Mouse (Mus musculus) MEL (cell line): ENCODE results near the gene Lipa. TPM values are rescaled to one million over a fixed set of nuclear protein-coding genes. Genes with fewer than 3 reads are reported as not detected.

ENCODE experiments used
- DNase-seq: peaks from one replicate; pipeline ENCODE4 v3.0.0; 2011; ENCODE audit warnings: low read depth, low spot score
- H3K27ac ChIP-seq: 2 replicates; pipeline ENCODE4 v1.5.1; 2012; ENCODE audit warnings: low read depth, mild to moderate bottlenecking, control low read depth, low read length, moderate library complexity; ENCODE audit not compliant: control insufficient read depth
- H3K27me3 ChIP-seq, 2 experiments: fragments of 150-350 bp in 1 of 2; sonication (generic) in 1 of 2; 2 replicates each; pipeline ENCODE4 v1.6.1; 2012; ENCODE audit warnings: low read length in 2 of 2, mild to moderate bottlenecking in 2 of 2, improper control_type of control experiment in 1 of 2, moderate library complexity in 1 of 2; ENCODE audit not compliant: insufficient read depth in 2 of 2, control insufficient read depth in 1 of 2
- H3K36me3 ChIP-seq, 2 experiments: 2 replicates each; pipeline ENCODE4 v1.6.1; 2012 to 2014; ENCODE audit warnings: low read length in 2 of 2, improper control_type of control experiment in 1 of 2, inconsistent platforms in 1 of 2, mild to moderate bottlenecking in 1 of 2; ENCODE audit not compliant: insufficient read depth in 2 of 2, control insufficient read depth in 1 of 2
- H3K4me1 ChIP-seq, 2 experiments: fragments of 150-350 bp in 1 of 2; sonication (generic) in 1 of 2; 2 replicates each; pipeline ENCODE4 v1.6.1; 2012; ENCODE audit warnings: low read length in 2 of 2, improper control_type of control experiment in 1 of 2, mild to moderate bottlenecking in 1 of 2; ENCODE audit not compliant: insufficient read depth in 2 of 2, control insufficient read depth in 1 of 2
- H3K4me3 ChIP-seq, 2 experiments: fragments of 150-350 bp in 1 of 2; sonication (generic) in 1 of 2; 2 replicates each; pipeline ENCODE4 v1.5.1; 2012; ENCODE audit warnings: low read depth in 2 of 2, low read length in 2 of 2, mild to moderate bottlenecking in 2 of 2, moderate library complexity in 2 of 2, control low read depth in 1 of 2, improper control_type of control experiment in 1 of 2; ENCODE audit not compliant: control insufficient read depth in 1 of 2, insufficient read depth in 1 of 2
- H3K79me2 ChIP-seq: 2 replicates; pipeline ENCODE4 v1.6.1; 2012; ENCODE audit warnings: mild to moderate bottlenecking, low read length, moderate library complexity; ENCODE audit not compliant: control insufficient read depth, poor library complexity, insufficient read depth
- H3K9ac ChIP-seq: 2 replicates; pipeline ENCODE4 v1.6.1; 2012; ENCODE audit warnings: low read depth, mild to moderate bottlenecking, control low read depth, low read length, moderate library complexity; ENCODE audit not compliant: control insufficient read depth, poor library complexity, severe bottlenecking
- H3K9me3 ChIP-seq: fragments of 150-350 bp; sonication (generic); replicated peaks from 2 replicates; pipeline ENCODE4 v1.6.1; 2012; ENCODE audit warnings: mild to moderate bottlenecking, low read length, improper control_type of control experiment, moderate library complexity; ENCODE audit not compliant: insufficient read depth
- E2F4 ChIP-seq: IDR thresholded peaks from 2 replicates; pipeline ENCODE4 v1.6.1; 2011; ENCODE audit warnings: low read depth, low read length, improper control_type of control experiment, borderline replicate concordance
- ELF1 ChIP-seq: IDR thresholded peaks from 2 replicates; pipeline ENCODE4 v1.6.1; 2014; ENCODE audit warnings: low read depth, mild to moderate bottlenecking, inconsistent platforms, low read length, improper control_type of control experiment, moderate library complexity
- EP300 ChIP-seq, 2 experiments: IDR thresholded peaks; 2 replicates each; pipeline ENCODE4 v1.6.1; 2011; ENCODE audit warnings: improper control_type of control experiment in 2 of 2, low read length in 2 of 2, low read depth in 1 of 2, mild to moderate bottlenecking in 1 of 2
- HCFC1 ChIP-seq: IDR thresholded peaks from 2 replicates; pipeline ENCODE4 v1.6.1; 2012; ENCODE audit warnings: low read depth, mild to moderate bottlenecking, inconsistent platforms, low read length, improper control_type of control experiment, moderate library complexity
- JUND ChIP-seq: IDR thresholded peaks from 2 replicates; pipeline ENCODE4 v1.6.1; 2011; ENCODE audit warnings: low read depth, mild to moderate bottlenecking, improper control_type of control experiment, low read length
- MAZ ChIP-seq: IDR thresholded peaks from 2 replicates; pipeline ENCODE4 v1.6.1; 2012; ENCODE audit warnings: low read depth, mild to moderate bottlenecking, inconsistent platforms, low read length, improper control_type of control experiment
- MXI1 ChIP-seq: IDR thresholded peaks from 2 replicates; pipeline ENCODE4 v1.6.1; 2011; ENCODE audit warnings: mild to moderate bottlenecking, low read depth, low read length, improper control_type of control experiment
- MYC ChIP-seq: IDR thresholded peaks from 2 replicates; pipeline ENCODE4 v1.6.1; 2011; ENCODE audit warnings: low read depth, mild to moderate bottlenecking, low read length, improper control_type of control experiment, moderate library complexity
- SIN3A ChIP-seq: IDR thresholded peaks from 2 replicates; pipeline ENCODE4 v1.6.1; 2012; ENCODE audit warnings: low read length, improper control_type of control experiment, inconsistent platforms
- TBP ChIP-seq: IDR thresholded peaks from 2 replicates; pipeline ENCODE4 v1.8.0; 2011; ENCODE audit warnings: low read depth, low read length, improper control_type of control experiment
- UBTF ChIP-seq: IDR thresholded peaks from 2 replicates; pipeline ENCODE4 v1.6.1; 2012; ENCODE audit warnings: low read depth, mild to moderate bottlenecking, inconsistent platforms, low read length, improper control_type of control experiment, moderate library complexity, borderline replicate concordance; ENCODE audit not compliant: insufficient read depth
- USF2 ChIP-seq, 2 experiments: IDR thresholded peaks; 2 replicates each; pipeline ENCODE4 v1.6.1; 2011 to 2012; ENCODE audit warnings: improper control_type of control experiment in 2 of 2, low read length in 2 of 2, borderline replicate concordance in 1 of 2, inconsistent platforms in 1 of 2, low read depth in 1 of 2, mild to moderate bottlenecking in 1 of 2; ENCODE audit not compliant: insufficient read depth in 1 of 2
- ZKSCAN1 ChIP-seq: IDR thresholded peaks from 2 replicates; pipeline ENCODE4 v1.6.1; 2012; ENCODE audit warnings: low read depth, mild to moderate bottlenecking, inconsistent platforms, low read length, improper control_type of control experiment, moderate library complexity
- ZMIZ1 ChIP-seq: IDR thresholded peaks from 2 replicates; pipeline ENCODE4 v1.6.1; 2012; ENCODE audit warnings: low read depth, mild to moderate bottlenecking, inconsistent platforms, low read length, improper control_type of control experiment, moderate library complexity
- polyA plus RNA-seq, 2 experiments: library from polyadenylated mRNA; stranded (reverse) in 1 of 2; unstranded in 1 of 2; fragments of >175 nt in 1 of 2; fragments of >200 nt in 1 of 2; gene quantifications; 2 replicates each; pipeline versions ENCODE4 v1.2.1 to v1.2.4; 2012; ENCODE audit warnings: low replicate concordance in 2 of 2, low read depth in 1 of 2; ENCODE audit not compliant: insufficient read length in 2 of 2, insufficient read depth in 1 of 2, missing spikeins in 1 of 2
- total RNA-seq: library from RNA; depleted of rRNA; stranded (reverse); fragments of 300-350 nt; gene quantifications from 2 replicates; pipeline ENCODE4 v1.2.3, GENCODE M21; 2012

The Lipa gene
- total and polyA plus RNA-seq, 3 experiments = 7.6 to 13.8 TPM; not detected in 1

DNA sequence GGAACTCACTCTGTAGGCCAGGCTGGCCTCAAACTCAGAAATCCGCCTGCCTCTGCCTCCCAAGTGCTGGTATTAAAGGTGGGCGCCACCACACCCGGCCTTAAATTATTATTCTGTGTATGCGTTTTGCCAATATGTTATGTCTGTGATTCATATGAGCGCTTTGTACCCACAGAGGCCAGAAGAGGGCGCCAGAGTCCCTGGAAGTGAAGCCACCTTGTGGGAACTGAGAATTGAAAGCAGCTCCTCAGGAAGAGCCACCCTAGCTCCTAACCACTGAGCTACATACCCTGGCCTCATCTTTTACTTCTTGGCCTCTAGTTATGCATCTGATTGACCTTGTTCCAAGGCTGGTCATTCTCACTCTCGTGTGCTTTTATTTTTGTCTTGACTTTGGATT is 20.7 kb upstream of the Lipa start (continued):
- TF ChIP-seq MAZ (no peak), USF2 (IDR thresholded peaks at IDR 0.05; ENCODE audit: borderline replicate concordance in 1 of 2, insufficient read depth in 1 of 2, low read depth in 1 of 2, low read length in 2 of 2) (no peak), MYC (no peak), EP300 (IDR thresholded peaks at IDR 0.05; ENCODE audit: low read depth in 1 of 2, low read length in 2 of 2) (no peak), HCFC1 (0 out of 2 replicates have a peak, but pooled peaks have one; percentile 20), JUND (no peak), TBP (0 out of 2 replicates have a peak, but pooled peaks have one; percentile 17), SIN3A (no peak), UBTF (no peak), ELF1 (no peak), MXI1 (no peak), ZMIZ1 (no peak), ZKSCAN1 (no peak)

GRCm38 (mm10) chr19:34546211-34546610 is 18.9 kb upstream of the Lipa start:
- H3K9me3 ChIP-seq = no peaks in the 10 kb centered on the region
- H3K4me3 ChIP-seq = no peak overlapping the region
- H3K27ac ChIP-seq = no peak overlapping the region
- H3K36me3 ChIP-seq = peaks cover 0 to 3% of the 10 kb centered on the region in 2 experiments; a peak in 2 of 4 replicates
- TF ChIP-seq SIN3A (no peak), MYC (no peak), USF2 (IDR thresholded peaks at IDR 0.05; ENCODE audit: borderline replicate concordance in 1 of 2, insufficient read depth in 1 of 2, low read depth in 1 of 2, low read length in 2 of 2) (no peak), E2F4 (no peak)
- H3K9ac ChIP-seq = no peak overlapping the region
- no peaks in the 10 kb centered on the region for H3K79me2 ChIP-seq
- peaks cover 4 to 8% of the 10 kb centered on the region in 2 experiments for H3K27me3 ChIP-seq
- H3K4me1 ChIP-seq = peaks cover 0 to 3% of the 10 kb centered on the region in 2 experiments; a peak in 1 of 4 replicates
- no peak for DNase-seq

- Histone ChIP-seq H3K79me2 (no peaks in the 10 kb centered on the region), H3K9ac (no peak overlapping the region), H3K36me3 (no peaks in the 10 kb centered on the region), H3K27ac (no peak overlapping the region), H3K4me1 (0 out of 4 replicates have a peak, but pooled peaks cover 0 to 2% of the 10 kb centered on the region in 2 experiments), H3K27me3 (peaks cover 5 to 6% of the 10 kb centered on the region in 2 experiments), H3K4me3 (no peak overlapping the region), H3K9me3 (no peaks in the 10 kb centered on the region)
- no peak for DNase-seq
- no peak for TF ChIP-seq E2F4
- no peak for TF ChIP-seq SIN3A
Observed at GRCm38 (mm10) chr19:34539422-34539821, 12.1 kb upstream of the Lipa start.
